Mouse (Mus musculus): ENCODE data around the gene Nek2. TPM values are rescaled to one million over a fixed set of nuclear protein-coding genes. Genes with fewer than 3 reads are reported as not detected.
A peak's percentile ranks its signal among the peaks of the same experiment; 100 is the strongest.

The Nek2 gene
- total RNA-seq, 2 experiments from 2014 or later: 0.53 to 0.62 TPM

- no peak for DNase-seq (ENCODE audit: low spot score)
Measured at GRCm38 (mm10) chr1:191814240-191814639, 7.0 kb upstream of the Nek2 start.

DNA sequence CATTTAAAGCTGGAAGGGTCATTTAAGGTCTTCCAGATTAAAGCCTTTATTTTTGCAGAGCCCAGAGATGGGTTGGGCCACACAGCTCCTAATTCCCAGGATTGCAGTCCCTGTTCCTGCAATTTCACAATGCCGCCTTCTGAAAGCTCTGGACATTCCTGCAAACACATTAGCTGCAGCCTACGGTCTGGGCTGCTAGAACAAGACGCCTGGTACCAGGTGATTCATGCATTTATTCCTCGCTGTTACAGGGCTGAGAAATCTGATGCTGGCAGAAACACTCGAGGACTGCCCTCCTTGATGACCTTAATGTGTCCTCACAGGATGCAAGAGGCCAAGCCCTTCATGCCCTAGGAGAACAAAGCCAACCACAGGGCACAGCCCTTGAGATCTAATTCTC lies 6.3 kb upstream of the Nek2 start:
- DNase-seq (ENCODE audit: low spot score): no peak

DNA sequence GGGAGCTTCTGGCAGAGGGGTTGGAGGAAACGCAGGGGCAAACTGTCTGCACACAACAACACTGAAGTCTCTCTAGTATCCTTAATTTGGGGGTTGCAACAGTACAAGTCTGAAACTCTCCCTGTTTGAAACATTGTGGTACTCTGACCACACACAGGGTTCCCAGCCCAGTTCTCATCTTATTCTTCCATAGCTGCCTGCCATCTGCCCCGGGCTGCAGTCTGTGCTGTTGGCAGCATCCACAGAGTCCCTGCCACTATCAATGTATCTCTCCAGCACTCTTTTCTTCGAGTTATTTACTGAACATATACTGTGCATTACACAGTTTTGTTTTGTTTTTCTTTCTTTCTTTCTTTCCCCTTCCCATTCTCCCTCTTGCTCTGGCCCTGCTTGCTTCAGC lies 4.6 kb upstream of the Nek2 start:
- DNase-seq (ENCODE audit: low spot score): no peak

DNA sequence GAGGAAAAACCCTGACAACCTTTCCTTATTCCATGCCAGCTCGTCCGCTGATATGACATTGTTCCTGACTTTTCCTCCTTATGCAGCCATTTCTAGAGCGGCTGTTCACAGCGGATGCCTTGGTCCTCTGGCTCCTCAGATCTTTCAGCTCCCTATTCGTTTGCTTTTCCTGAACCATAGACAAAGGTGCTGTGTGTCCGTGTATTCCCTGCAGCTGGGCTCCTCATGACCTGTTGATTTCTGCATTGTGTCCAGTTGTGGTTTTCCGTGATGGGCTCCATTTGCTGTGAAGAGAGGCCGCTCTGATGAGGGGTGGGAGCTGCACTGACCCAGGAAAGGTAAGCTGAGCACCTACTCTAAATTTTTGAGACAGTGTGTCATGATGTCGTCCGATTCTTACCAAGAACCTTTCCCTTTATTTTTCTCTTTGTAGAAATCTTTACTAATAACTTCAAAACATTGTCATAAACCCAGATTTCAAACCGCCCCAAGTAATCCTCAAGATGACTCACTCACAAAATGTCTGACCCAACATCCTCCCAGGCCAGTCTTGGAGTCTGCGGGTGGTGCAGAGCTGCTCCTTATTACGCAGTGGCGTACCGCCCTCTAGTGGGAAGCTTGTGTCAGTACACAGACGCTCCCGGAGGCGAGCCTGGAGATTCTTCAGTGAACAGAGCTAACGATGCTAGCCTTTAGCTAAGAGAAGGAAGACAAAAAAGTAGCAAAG lies 3.7 kb upstream of the Nek2 start:
- peak; percentile 87 for DNase-seq (ENCODE audit: low spot score)

GRCm38 (mm10) chr1:191818145-191818631 lies 3.1 kb upstream of the Nek2 start:
- no peak for DNase-seq (ENCODE audit: low spot score)

- no peak for DNase-seq (ENCODE audit: low spot score)
Measured at GRCm38 (mm10) chr1:191819026-191819425, 2.2 kb upstream of the Nek2 start.

DNA sequence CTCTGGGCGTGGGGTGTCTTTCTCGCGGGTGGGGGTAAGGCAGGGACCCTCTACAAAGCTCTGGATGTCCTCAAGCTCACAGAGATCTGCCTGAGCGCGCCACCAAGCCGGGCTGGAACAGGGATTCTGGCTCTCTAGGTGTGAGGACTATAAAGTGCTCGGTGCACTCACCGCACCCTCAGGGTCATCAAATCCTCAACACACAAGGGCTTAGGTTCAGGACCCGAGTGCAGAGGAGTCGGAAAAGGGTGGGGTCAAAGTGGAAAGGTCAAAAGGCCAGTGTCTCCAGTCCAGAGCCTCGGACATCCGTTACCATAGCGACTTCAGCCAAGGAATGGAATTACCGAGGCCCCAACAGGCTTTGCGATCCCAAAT lies 306 bp upstream of the Nek2 start:
- no peak for DNase-seq (ENCODE audit: low spot score)

- no peak for DNase-seq (ENCODE audit: low spot score)
Measured at GRCm38 (mm10) chr1:191829124-191829523, 7.9 kb downstream of the Nek2 start.

DNA sequence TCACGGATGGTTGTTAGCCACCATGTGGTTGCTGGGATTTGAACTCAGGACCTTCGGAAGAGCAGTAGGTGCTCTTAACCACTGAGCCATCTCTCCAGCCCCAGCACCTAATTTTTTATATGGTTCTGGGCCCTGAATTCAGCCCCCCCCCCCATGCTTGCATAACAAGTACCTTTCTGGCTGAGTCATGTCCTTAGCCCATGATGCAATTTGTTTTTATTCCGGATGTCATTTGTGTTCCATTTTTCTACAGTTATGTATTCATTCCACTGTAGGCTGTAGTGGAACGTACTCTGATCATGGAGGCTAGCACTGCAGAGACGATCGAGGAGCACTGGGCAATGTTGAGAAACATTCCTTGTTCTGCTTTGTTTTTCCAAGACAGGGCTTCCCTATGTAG lies 12.2 kb downstream of the Nek2 start:
- no peak for DNase-seq (ENCODE audit: low spot score)

- DNase-seq (ENCODE audit: low spot score): peak; percentile 58
Measured at GRCm38 (mm10) chr1:191834825-191835224, 13.6 kb downstream of the Nek2 start.

DNA sequence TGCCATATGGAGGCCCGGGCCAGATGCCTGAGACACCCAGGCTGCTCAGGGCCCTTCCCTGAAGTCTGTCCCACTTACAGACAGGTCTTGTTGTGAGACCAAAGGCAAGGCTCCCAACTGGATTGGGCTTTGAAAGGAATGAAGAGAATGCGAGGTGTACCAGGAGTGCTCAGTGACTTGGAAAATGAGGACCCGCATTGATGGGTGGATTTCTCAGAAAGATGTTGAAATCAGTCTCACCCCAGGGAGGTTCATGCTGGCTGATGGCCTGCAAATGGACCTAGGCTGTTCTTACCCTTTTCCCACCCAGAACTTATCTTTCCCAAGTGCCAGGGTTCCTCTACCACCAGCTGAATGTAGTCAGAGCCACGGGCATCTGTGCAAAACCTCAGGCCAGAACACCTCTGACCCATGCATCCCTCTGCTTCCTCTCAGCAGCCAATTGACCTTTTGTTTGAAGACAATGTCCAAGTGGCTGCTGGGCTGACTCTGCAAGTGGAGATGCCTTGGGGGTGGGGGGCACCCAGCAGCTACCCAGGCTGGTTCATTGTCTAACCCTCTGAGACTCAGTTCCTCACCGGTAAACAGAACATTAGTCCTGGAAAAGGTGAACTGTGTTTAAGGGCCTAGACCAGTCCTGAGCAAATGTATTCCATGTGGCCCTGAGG lies 15.2 kb downstream of the Nek2 start:
- DNase-seq (ENCODE audit: low spot score): no peak

DNA sequence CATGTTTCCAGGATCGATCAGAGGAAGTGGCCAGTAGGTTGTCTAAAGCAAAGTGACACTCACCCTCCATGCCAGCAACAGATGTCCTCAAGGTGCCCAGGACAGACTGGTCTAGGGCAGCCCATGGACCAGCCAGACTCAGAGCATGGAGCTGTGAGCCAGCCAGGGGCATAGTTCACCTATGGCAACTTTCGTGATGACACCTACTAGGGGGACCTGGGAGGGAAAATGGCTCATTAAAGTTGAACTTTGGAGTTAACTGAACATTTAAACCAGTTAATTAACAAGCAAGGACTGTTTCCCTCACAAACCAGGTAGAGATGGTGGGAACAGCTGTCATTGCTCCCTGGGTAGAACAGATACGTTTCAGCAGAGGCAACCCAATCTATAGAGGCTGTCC lies 16.4 kb downstream of the Nek2 start:
- no peak for DNase-seq (ENCODE audit: low spot score)

DNA sequence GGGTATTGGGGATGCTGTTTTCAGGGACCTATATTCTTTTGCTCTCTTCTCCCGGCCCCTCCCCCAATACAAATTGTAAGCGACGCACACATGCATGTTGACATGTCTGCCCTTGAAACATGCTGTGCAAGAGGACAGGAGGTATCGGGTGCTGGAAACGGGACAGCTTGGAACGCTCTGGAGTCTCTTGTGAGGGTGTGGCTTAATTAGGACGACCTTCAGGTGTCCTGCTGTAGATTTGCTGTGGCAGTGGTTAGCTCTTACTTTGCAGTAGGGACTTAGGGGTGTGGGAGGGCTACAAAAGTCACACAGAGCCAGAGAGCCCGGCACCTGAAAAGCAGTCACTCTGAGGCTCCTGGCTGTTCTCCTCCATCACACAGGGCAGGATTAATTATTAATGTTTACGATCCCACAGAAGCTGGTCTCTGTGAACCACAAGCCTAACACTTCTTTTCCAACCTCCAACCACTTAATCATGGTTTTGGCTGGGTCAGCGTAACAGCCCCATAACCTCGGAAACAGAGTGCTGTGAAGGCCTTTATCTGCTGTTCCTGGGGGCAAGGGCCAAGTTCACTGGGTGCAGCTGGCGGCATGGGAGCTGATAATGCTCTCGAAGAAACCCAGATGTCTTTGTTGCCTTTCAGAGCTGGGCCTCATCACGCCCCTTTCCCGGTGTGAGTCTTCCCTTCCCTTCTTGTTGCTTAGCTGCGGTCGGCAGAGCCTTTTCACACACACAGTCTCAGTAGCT lies 17.9 kb downstream of the Nek2 start:
- peak; percentile 11 for DNase-seq (ENCODE audit: low spot score)

DNA sequence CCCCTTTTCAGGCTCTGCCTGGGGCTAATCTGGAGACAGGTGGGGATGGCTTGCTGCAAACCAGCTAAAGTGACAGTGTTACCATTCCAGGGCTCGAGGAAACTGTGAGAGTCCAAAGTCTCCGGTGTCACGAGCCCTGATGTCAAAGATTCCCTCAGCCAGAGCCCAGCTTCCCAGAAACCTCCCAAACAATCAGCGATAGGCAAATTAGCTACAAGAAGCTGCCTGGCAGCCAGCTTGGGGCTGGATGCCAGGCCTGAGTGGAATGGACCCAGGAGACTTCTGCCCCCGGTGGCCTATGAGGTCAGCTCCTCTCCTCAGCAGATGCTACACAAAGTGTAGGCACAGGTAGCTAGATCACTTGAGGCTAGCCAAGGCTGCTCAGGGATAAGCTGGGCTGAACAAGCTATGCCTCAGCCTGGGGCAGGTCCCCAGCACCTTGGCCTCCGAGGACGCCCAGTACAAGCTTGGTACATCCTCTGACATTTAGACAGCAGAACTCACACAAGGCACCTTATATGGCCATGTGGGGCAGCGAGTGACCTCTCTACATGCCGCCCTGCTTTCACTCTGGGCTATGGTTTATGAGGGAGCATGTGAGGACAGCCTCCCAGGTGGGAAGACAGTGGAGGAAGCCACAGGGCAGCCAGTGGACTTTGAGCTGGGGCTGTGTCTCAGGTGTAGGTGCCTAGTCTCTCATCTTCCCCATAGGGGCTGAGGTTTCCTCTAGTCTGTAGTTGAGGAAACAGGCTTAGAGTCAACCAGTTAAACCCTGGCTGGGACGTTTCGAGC lies 19.7 kb downstream of the Nek2 start:
- no peak for DNase-seq (ENCODE audit: low spot score)

- no peak for DNase-seq (ENCODE audit: low spot score)
Measured at GRCm38 (mm10) chr1:191842247-191842646, 21.0 kb downstream of the Nek2 start.

DNA sequence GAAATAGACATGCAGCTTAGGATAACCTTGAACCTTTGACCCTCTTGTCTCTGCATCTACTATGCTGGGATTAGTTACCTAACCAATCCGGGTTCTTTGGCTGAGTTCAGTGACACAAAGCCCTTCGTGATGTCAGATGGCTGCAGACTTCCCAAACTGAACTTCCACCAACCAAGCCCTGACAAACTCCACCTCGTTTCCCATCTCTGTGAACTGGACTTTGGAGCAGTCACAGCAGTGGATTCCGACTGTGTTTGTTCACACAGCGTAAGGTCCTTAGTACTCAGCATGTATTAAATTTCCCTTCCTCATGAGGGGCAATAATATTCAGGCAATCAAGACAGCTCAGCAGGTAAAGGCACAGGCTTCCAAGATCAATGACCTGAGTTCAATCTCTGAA lies 25.4 kb downstream of the Nek2 start:
- DNase-seq (ENCODE audit: low spot score): no peak

- DNase-seq (ENCODE audit: low spot score): no peak
Measured at GRCm38 (mm10) chr1:191849501-191849900, 28.3 kb downstream of the Nek2 start.

- DNase-seq (ENCODE audit: low spot score): no peak
Measured at GRCm38 (mm10) chr1:191853442-191853841, 32.2 kb downstream of the Nek2 start.

DNA sequence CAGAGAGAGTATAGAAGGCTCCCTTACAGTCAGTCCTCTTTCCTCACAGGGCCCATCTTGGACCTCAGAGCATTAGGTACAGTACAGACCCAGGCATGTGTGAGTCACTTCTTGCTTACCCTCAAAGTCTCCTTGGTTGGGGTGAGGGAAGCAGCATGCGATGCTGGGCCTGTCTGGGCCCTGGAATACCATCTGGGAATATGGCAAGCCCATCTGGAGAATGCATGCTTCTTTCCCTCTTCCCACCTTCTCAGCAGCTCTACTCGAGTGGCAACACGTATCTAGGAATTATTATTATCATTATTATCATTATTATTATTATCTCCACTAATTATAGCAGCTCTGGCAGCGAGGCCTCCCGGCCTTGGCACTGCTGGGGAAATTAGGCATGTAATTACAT lies 33.5 kb downstream of the Nek2 start:
- DNase-seq (ENCODE audit: low spot score): no peak

- no peak for DNase-seq (ENCODE audit: low spot score)
Measured at GRCm38 (mm10) chr1:191855136-191855878, 34.1 kb downstream of the Nek2 start.

All from gastrocnemius, adult 18-20 months (tissue).